ENCODE assay signal across 22 mouse cellular contexts in the genomic region with DNA sequence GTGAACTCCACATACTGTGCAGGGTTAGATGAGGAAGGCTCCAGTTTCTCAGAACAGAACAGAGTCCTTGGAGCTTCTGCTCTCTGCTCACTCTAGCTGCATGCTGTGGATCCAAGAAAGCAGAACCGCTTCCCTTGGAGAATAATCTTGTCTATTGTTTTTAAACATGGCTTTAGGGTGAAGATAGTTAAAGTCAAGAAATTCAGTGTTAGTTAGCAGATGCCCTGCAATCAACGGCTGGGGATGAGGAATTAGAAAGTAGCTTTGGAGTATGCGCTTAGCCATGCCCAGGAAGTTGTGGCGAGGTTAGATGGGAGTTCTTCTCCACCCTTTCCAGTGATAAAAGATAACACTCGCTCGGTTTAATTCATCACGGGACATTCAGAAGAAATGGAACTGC.
A peak's percentile ranks its signal among the peaks of the same experiment; 100 is the strongest.
DNase-seq lines count a peak whose midpoint lies in the region; ATAC-seq and TF ChIP-seq lines count a peak whose summit lies in the region.
"Had no signal": no experiment of that assay in that cellular context is flagged by ENCODE, and none has a peak within 500 bp of the region (broad histone marks: within the 10 kb centered on the region; RNA-seq: fewer than 3 reads in every experiment).

No protein-coding gene starts in this region.

- peak overlapping the region; percentile 46 for H3K4me2 ChIP-seq in liver, embryonic 11.5 days
- H3K4me2 ChIP-seq in liver, postnatal 0 days (ENCODE audit: low read depth, low read length), result peak overlapping the region; percentile 29
- H3K4me2 ChIP-seq in hindbrain, embryonic 11.5 days (replicated peaks; ENCODE audit: low read depth, low read length), result no peak overlapping the region
- no peak overlapping the region for H3K4me2 ChIP-seq in midbrain, embryonic 13.5 days (replicated peaks)
- H3K4me2 ChIP-seq: embryonic facial prominence, embryonic 15.5 days; limb, embryonic 12.5 days had no signal

- H3K9ac ChIP-seq in liver, embryonic 11.5 days (ENCODE audit: low read depth, low read length), result no peak overlapping the region
- no peak overlapping the region for H3K9ac ChIP-seq in liver, postnatal 0 days (replicated peaks)
- H3K9ac ChIP-seq in hindbrain, embryonic 11.5 days (ENCODE audit: low read depth, low read length), result no peak overlapping the region
- no peak overlapping the region for H3K9ac ChIP-seq in midbrain, embryonic 13.5 days (replicated peaks)
- H3K9ac ChIP-seq: embryonic facial prominence, embryonic 15.5 days; limb, embryonic 12.5 days had no signal

- no peaks in the 10 kb centered on the region for H3K27me3 ChIP-seq in liver, embryonic 11.5 days (replicated peaks; ENCODE audit: control insufficient read depth, insufficient read depth, low read length)
- H3K27me3 ChIP-seq in liver, postnatal 0 days (ENCODE audit: insufficient read depth, low read length), result no peaks in the 10 kb centered on the region
- H3K27me3 ChIP-seq in hindbrain, embryonic 11.5 days (ENCODE audit: control insufficient read depth, insufficient read depth, low read length), result no peaks in the 10 kb centered on the region
- no peaks in the 10 kb centered on the region for H3K27me3 ChIP-seq in midbrain, embryonic 13.5 days
- H3K27me3 ChIP-seq: embryonic facial prominence, embryonic 15.5 days; limb, embryonic 12.5 days had no signal

- no peak for TF ChIP-seq EP300 in liver, postnatal 0 days (IDR thresholded peaks at IDR 0.05; ENCODE audit: low read depth)

- H3K9me3 ChIP-seq in liver, embryonic 11.5 days (ENCODE audit: control insufficient read depth, low read length), result no peaks in the 10 kb centered on the region
- no peaks in the 10 kb centered on the region for H3K9me3 ChIP-seq in liver, postnatal 0 days (ENCODE audit: low read length)
- no peaks in the 10 kb centered on the region for H3K9me3 ChIP-seq in hindbrain, embryonic 11.5 days (ENCODE audit: control insufficient read depth, low read length)
- no peaks in the 10 kb centered on the region for H3K9me3 ChIP-seq in midbrain, embryonic 13.5 days
- H3K9me3 ChIP-seq: embryonic facial prominence, embryonic 15.5 days; hindbrain, embryonic 10.5 days; limb, embryonic 12.5 days; midbrain, embryonic 10.5 days had no signal

- no peak for TF ChIP-seq CTCF in liver, postnatal 0 days (IDR thresholded peaks at IDR 0.05; ENCODE audit: low read depth)

- H3K4me1 ChIP-seq in liver, embryonic 11.5 days (replicated peaks; ENCODE audit: control insufficient read depth, insufficient read depth, low read length), result peaks cover 6% of the 10 kb centered on the region
- H3K4me1 ChIP-seq in liver, postnatal 0 days (ENCODE audit: insufficient read depth), result peaks cover 8% of the 10 kb centered on the region; the same call in 1 of the 2 replicates
- H3K4me1 ChIP-seq in hindbrain, embryonic 11.5 days (replicated peaks; ENCODE audit: control insufficient read depth, insufficient read depth, low read length), result no peaks in the 10 kb centered on the region
- no peaks in the 10 kb centered on the region for H3K4me1 ChIP-seq in midbrain, embryonic 13.5 days (replicated peaks)
- H3K4me1 ChIP-seq: embryonic facial prominence, embryonic 15.5 days; limb, embryonic 12.5 days had no signal

- no peak overlapping the region for H3K4me3 ChIP-seq in liver, embryonic 11.5 days (ENCODE audit: low read depth, low read length)
- H3K4me3 ChIP-seq in liver, postnatal 0 days (ENCODE audit: low read depth, low read length), result no peak overlapping the region
- H3K4me3 ChIP-seq in hindbrain, embryonic 11.5 days (ENCODE audit: low read depth, low read length), result no peak overlapping the region
- no peak overlapping the region for H3K4me3 ChIP-seq in midbrain, embryonic 13.5 days (replicated peaks)
- H3K4me3 ChIP-seq: embryonic facial prominence, embryonic 15.5 days; gastrocnemius, adult 2 months; hindbrain, embryonic 10.5 days; limb, embryonic 12.5 days; midbrain, embryonic 10.5 days had no signal

- DNase-seq in MEL-GATA-1-ER (ENCODE audit: extremely low read depth, low read depth), result peak; percentile 72
- DNase-seq in liver, embryonic 11.5 days (ENCODE audit: low spot score), result no peak
- no peak for DNase-seq in liver, postnatal 0 days
- DNase-seq in hindbrain, embryonic 11.5 days (ENCODE audit: low spot score), result no peak
- DNase-seq in frontal cortex, postnatal 25 days (ENCODE audit: low spot score in 2 of 2), result no peak
- DNase-seq in embryo, embryonic 10.5 days (ENCODE audit: low spot score), result no peak
- DNase-seq: adrenal gland, postnatal 25 days; cerebellum, adult 18-20 months; cerebellum, postnatal 25 days; gastrocnemius, adult 2 months; kidney, postnatal 36 days; lung, adult 2 months; lung, postnatal 14 days; thymus, adult 2 months had no signal

- 25% methylated on average over 7 of the region's 7 CpGs for WGBS in liver, embryonic 11.5 days
- WGBS in liver, postnatal 0 days (ENCODE audit: insufficient replicate concordance), result 26% methylated on average over 7 of the region's 7 CpGs
- WGBS in hindbrain, embryonic 11.5 days, result 82% methylated on average over 7 of the region's 7 CpGs
- WGBS in midbrain, embryonic 13.5 days, result 74% methylated on average over 7 of the region's 7 CpGs

- no peaks in the 10 kb centered on the region for H3K36me3 ChIP-seq in liver, embryonic 11.5 days (ENCODE audit: control insufficient read depth, insufficient read depth, low read length)
- no peaks in the 10 kb centered on the region for H3K36me3 ChIP-seq in liver, postnatal 0 days (replicated peaks; ENCODE audit: insufficient read depth, low read length)
- H3K36me3 ChIP-seq in hindbrain, embryonic 11.5 days (ENCODE audit: control insufficient read depth, insufficient read depth, low read length), result no peaks in the 10 kb centered on the region
- no peaks in the 10 kb centered on the region for H3K36me3 ChIP-seq in midbrain, embryonic 13.5 days
- H3K36me3 ChIP-seq: embryonic facial prominence, embryonic 15.5 days; hindbrain, embryonic 10.5 days; limb, embryonic 12.5 days; midbrain, embryonic 10.5 days had no signal

- H3K27ac ChIP-seq in liver, embryonic 11.5 days (ENCODE audit: low read depth, low read length), result no peak overlapping the region
- no peak overlapping the region for H3K27ac ChIP-seq in liver, postnatal 0 days (ENCODE audit: low read depth)
- no peak overlapping the region for H3K27ac ChIP-seq in hindbrain, embryonic 11.5 days (ENCODE audit: low read depth, low read length)
- no peak overlapping the region for H3K27ac ChIP-seq in midbrain, embryonic 13.5 days
- H3K27ac ChIP-seq: embryonic facial prominence, embryonic 15.5 days; gastrocnemius, adult 2 months; hindbrain, embryonic 10.5 days; limb, embryonic 12.5 days; midbrain, embryonic 10.5 days; stomach, postnatal 0 days had no signal

- peak; percentile 68 for ATAC-seq in common myeloid progenitor, adult 5-6 weeks (replicated peaks; ENCODE audit: low read depth, poor library complexity, severe bottlenecking)
- ATAC-seq in liver, embryonic 11.5 days (replicated peaks; ENCODE audit: low FRiP score), result peak; percentile 78
- ATAC-seq in liver, postnatal 0 days, result 0 out of 2 replicates have a peak, but pooled peaks have one; percentile 31
- no peak for ATAC-seq in hindbrain, embryonic 11.5 days (ENCODE audit: low FRiP score)
- no peak for ATAC-seq in midbrain, embryonic 13.5 days
- ATAC-seq: intestine, postnatal 0 days had no signal

Comparison
In these comparisons a context has a peak if more than half of its experiments do, and no peak if none do; other contexts are left out.
1. ATAC-seq: peak in common myeloid progenitor, adult 5-6 weeks (single experiment), liver, embryonic 11.5 days (single experiment) and liver, postnatal 0 days (single experiment); none in hindbrain, embryonic 11.5 days (single experiment) and midbrain, embryonic 13.5 days (single experiment).
2. H3K4me2 ChIP-seq: peak in liver, embryonic 11.5 days (single experiment) and liver, postnatal 0 days (single experiment); none in hindbrain, embryonic 11.5 days (single experiment) and midbrain, embryonic 13.5 days (single experiment).